Mouse (Mus musculus): ENCODE data around the gene Ttll5. TPM values are rescaled to one million over a fixed set of nuclear protein-coding genes. Genes with fewer than 3 reads are reported as not detected.
A peak's percentile ranks its signal among the peaks of the same experiment; 100 is the strongest.

Ttll5 gene
- 10 to 100 TPM; 16.6 to 17.6 TPM for total RNA-seq (2021)
- long read RNA-seq, experiment 1, partial matches to known transcripts, result 3 of 7 reads
- long read RNA-seq, experiment 1, other reads (novel, unspliced or antisense), result 4 of 7 reads
- long read RNA-seq, experiment 2, partial matches to known transcripts, result 1 of 2 reads
- long read RNA-seq, experiment 2, other reads (novel, unspliced or antisense), result 1 of 2 reads

GRCm38 (mm10) chr12:85824438-85825264 is at the start of gene Ttll5, which contains the start of gene Erg28:
Gene Ttll5 (plus strand): TSS chr12:85824659.
Gene Erg28 (minus strand): TSS chr12:85824550.
- peak; percentile 91 to 96 for DNase-seq (ENCODE audit: low spot score in 2 of 2)

- DNase-seq (ENCODE audit: low spot score in 2 of 2), result no peak
Observed at GRCm38 (mm10) chr12:85778962-85779361, 45.5 kb upstream of the Ttll5 start.

GRCm38 (mm10) chr12:85779707-85780106 is 44.8 kb upstream of the Ttll5 start:
- DNase-seq (ENCODE audit: low spot score in 2 of 2), result no peak

- no peak for DNase-seq (ENCODE audit: low spot score in 2 of 2)
Observed at GRCm38 (mm10) chr12:85781606-85782005, 42.9 kb upstream of the Ttll5 start.

- no peak for DNase-seq (ENCODE audit: low spot score in 2 of 2)
Observed at GRCm38 (mm10) chr12:85784916-85785815, 39.3 kb upstream of the Ttll5 start.

GRCm38 (mm10) chr12:85792158-85792557 is 32.3 kb upstream of the Ttll5 start:
- DNase-seq (ENCODE audit: low spot score in 2 of 2), result no peak

GRCm38 (mm10) chr12:85792821-85793346 is 31.6 kb upstream of the Ttll5 start:
- peak; percentile 40 to 58 for DNase-seq (ENCODE audit: low spot score in 2 of 2)

GRCm38 (mm10) chr12:85794094-85794493 is 30.4 kb upstream of the Ttll5 start:
- no peak for DNase-seq (ENCODE audit: low spot score in 2 of 2)

GRCm38 (mm10) chr12:85795551-85795950 is 28.9 kb upstream of the Ttll5 start:
- no peak for DNase-seq (ENCODE audit: low spot score in 2 of 2)

- DNase-seq (ENCODE audit: low spot score in 2 of 2), result peak in 1 of 2 experiments; percentile 37
Observed at GRCm38 (mm10) chr12:85800031-85800430, 24.4 kb upstream of the Ttll5 start.

- peak in 1 of 2 experiments; percentile 1 for DNase-seq (ENCODE audit: low spot score in 2 of 2)
Observed at GRCm38 (mm10) chr12:85809726-85810125, 14.7 kb upstream of the Ttll5 start.

GRCm38 (mm10) chr12:85810959-85811358 is 13.5 kb upstream of the Ttll5 start:
- DNase-seq (ENCODE audit: low spot score in 2 of 2), result peak in 1 of 2 experiments; percentile 13

GRCm38 (mm10) chr12:85811676-85812075 is 12.8 kb upstream of the Ttll5 start:
- DNase-seq (ENCODE audit: low spot score in 2 of 2), result peak in 1 of 2 experiments; percentile 1

GRCm38 (mm10) chr12:85813599-85813998 is 10.9 kb upstream of the Ttll5 start:
- peak in 1 of 2 experiments; percentile 13 for DNase-seq (ENCODE audit: low spot score in 2 of 2)

- DNase-seq (ENCODE audit: low spot score in 2 of 2), result no peak
Observed at GRCm38 (mm10) chr12:85822051-85822450, 2.4 kb upstream of the Ttll5 start.

- DNase-seq (ENCODE audit: low spot score in 2 of 2), result no peak
Observed at GRCm38 (mm10) chr12:85825361-85825760, 902 bp downstream of the Ttll5 start.

- no peak for DNase-seq (ENCODE audit: low spot score in 2 of 2)
Observed at GRCm38 (mm10) chr12:85825822-85826221, 1.4 kb downstream of the Ttll5 start.

GRCm38 (mm10) chr12:85828856-85829255 is 4.4 kb downstream of the Ttll5 start:
- no peak for DNase-seq (ENCODE audit: low spot score in 2 of 2)

GRCm38 (mm10) chr12:85829866-85830265 is 5.4 kb downstream of the Ttll5 start:
- DNase-seq (ENCODE audit: low spot score in 2 of 2), result no peak

GRCm38 (mm10) chr12:85830691-85831090 is 6.2 kb downstream of the Ttll5 start:
- peak in 1 of 2 experiments; percentile 37 for DNase-seq (ENCODE audit: low spot score in 2 of 2)

- DNase-seq (ENCODE audit: low spot score in 2 of 2), result no peak
Observed at GRCm38 (mm10) chr12:85834543-85834942, 10.1 kb downstream of the Ttll5 start.

All from gastrocnemius, postnatal 4 days (tissue).